Mouse (Mus musculus) monocyte, adult 59 days (primary cell): ENCODE results near the gene Cox8c. TPM values are rescaled to one million over a fixed set of nuclear protein-coding genes. Genes with fewer than 3 reads are reported as not detected.

Experiments
- total RNA-seq, 2 experiments: library from RNA; stranded (reverse); gene quantifications; one replicate each; pipeline ENCODE4 v1.2.4; 2023

Cox8c gene
- not detected for total RNA-seq

DNA sequence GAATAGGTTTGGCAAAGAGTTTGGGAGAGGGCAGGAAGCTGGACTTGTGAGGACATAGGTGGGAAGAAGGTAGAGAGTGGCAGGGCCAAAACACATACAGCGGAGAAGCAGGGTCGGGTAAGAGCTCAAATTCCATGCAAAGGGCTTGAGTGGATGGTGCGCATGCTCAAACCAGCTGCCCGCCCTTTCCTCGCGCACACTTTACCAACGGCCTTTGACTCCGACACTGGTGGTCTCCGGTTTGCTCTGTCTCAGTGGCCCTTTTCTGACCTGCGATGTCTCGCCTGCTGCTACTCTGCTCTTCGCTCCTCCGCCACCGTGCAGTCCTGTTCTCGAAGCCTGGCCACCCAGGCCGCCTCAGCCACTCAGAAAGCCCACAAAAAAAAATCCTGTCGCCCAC lies at the start of gene Cox8c:
Gene Cox8c (plus strand): TSS at position 226 of the 400 bp plus-strand sequence.

DNA sequence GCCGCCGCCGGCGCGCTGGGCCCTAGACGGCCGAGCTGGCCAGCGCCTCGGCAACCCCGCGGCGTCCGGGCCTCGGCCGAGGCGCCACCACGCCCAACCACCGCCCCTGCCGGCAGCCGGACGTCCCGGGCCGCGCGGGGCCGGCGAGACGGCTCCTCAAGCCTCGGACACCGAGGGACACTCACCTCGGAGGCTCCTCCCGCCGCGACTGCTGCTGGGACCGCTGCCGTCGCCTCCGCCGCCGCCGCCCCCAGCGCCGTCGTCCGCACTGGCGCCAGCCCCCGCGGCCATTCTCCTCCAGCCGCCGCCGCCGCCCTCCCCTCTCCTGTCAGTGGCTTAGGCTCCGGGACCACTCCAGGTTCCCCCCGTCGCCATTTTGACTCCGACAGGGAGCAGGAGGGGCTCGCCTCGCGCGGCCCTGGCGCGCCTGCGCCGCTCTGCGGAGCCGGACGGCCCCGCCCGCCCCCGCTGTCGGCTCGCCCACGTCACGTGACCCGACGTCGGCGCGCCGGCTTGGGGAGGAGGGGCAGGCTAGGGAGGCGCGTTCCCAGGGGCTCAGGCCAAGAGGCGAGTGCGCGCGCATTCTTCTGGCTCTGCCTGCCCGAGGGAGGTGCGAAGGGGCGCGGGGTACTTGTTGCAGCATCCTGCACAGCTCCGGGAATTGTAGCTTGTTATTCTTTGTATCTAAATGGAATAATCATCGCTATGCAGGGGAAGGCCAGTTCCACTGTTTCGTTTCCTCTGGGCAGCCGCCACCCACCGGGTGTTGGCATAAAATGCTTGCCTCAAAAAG lies 20.9 kb upstream of the Cox8c start, which contains the start of gene Btbd7:
Gene Btbd7 (minus strand): TSS at position 441 of the 793 bp plus-strand sequence.

DNA sequence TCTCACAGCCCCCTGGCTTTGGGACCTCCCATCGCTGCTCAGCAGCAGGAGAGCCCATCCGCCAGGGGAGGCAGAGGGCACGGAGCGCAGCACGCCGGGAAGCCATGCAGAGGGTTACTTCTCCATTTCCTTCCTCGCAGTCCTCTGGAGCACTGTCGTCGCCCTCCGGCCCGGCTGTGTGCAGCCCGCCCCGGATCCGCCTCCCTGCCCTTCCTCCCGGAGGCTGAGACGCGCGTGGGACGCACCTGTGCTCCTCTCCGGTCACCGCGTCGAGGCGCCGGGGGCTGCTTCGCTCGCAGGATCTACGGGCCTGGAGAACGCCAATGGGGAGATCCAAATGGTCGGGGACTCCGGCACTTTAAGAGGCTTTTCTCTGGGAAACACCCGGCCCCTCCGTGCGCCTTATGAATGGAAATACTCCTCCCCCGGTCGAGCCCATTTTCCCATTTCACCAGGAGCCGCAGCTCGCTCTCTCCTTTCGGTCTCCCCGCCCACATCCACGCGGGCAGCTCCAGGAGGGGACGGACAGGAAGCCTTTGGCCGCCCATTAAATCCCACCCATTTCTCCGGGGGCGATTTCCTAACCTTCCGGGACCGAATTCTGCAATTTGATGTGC lies 49.8 kb downstream of the Cox8c start, which contains the start of gene Unc79:
Gene Unc79 (plus strand): TSS at position 82 of the 617 bp plus-strand sequence.

Other genes starting within 250 kb of the Cox8c start
- gene Itpk1, start 194.4 kb upstream of the Cox8c start, total RNA-seq: 10 to 100 TPM; 47.3 to 49.7 TPM
- gene Moap1, start 155.7 kb upstream of the Cox8c start, total RNA-seq: 1 to 10 TPM; 5.2 to 9.2 TPM
- 10 to 100 TPM; 13.8 to 15.6 TPM for gene Tmem251, start 155.6 kb upstream of the Cox8c start, total RNA-seq
- gene Gm28051, start 141.6 kb upstream of the Cox8c start, total RNA-seq: not detected
- gene Gon7, start 141.5 kb upstream of the Cox8c start, total RNA-seq: 10 to 100 TPM; 17.3 to 29.4 TPM
- gene Ubr7, start 141.3 kb upstream of the Cox8c start, total RNA-seq: 10 to 100 TPM; 12.2 to 13.2 TPM
- 1 to 10 TPM; 2.8 to 4.7 TPM for gene Gm20604, start 140.6 kb upstream of the Cox8c start, total RNA-seq
- 10 to 100 TPM; 40.3 to 43.1 TPM for gene Btbd7, start 20.8 kb upstream of the Cox8c start, total RNA-seq
- gene Unc79, start 49.5 kb downstream of the Cox8c start, total RNA-seq: not detected